In the genomic region with DNA sequence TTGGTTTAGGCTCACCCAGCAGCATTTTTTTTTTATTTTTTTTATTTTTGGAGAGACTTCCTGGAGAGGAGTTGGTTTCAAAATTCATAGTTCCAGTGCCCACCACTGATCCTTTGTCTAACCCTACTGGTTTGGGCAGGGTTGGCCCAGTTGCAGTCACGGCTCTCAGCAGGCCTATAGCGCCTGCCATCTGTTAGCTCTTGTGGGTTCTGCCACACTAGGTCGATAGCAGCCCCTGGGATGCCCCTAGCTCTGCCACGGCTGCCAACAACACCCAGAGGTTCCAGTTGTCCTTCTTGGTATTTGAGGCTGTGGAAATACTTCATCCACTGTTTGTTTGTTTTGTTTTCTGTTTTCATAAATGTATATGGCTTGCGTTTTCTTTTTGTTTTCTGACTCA, we compare ENCODE assay signal across 13 mouse cellular contexts.
"Had no signal": no experiment of that assay in that cellular context is flagged by ENCODE, and none has a peak within 500 bp of the region (broad histone marks: within the 10 kb centered on the region; RNA-seq: fewer than 3 reads in every experiment).

No protein-coding gene starts in this region.

- H3K4me3 ChIP-seq: limb, embryonic 12.5 days; liver, embryonic 13.5 days; lung, embryonic 15.5 days; megakaryocyte, embryonic 14.5 days; midbrain, embryonic 12.5 days had no signal

- H3K9me3 ChIP-seq: limb, embryonic 12.5 days; liver, embryonic 13.5 days; lung, embryonic 15.5 days; megakaryocyte, embryonic 14.5 days; midbrain, embryonic 12.5 days had no signal

- H3K4me1 ChIP-seq: liver, embryonic 13.5 days; megakaryocyte, embryonic 14.5 days had no signal

- ATAC-seq: liver, postnatal 0 days; midbrain, embryonic 16.5 days had no signal

- H3K4me2 ChIP-seq: limb, embryonic 12.5 days; liver, embryonic 13.5 days; lung, embryonic 15.5 days; midbrain, embryonic 12.5 days had no signal

- H3K27ac ChIP-seq: limb, embryonic 12.5 days; liver, embryonic 13.5 days; lung, embryonic 15.5 days; macrophage; midbrain, embryonic 12.5 days had no signal

- H3K36me3 ChIP-seq: limb, embryonic 12.5 days; liver, embryonic 13.5 days; lung, embryonic 15.5 days; midbrain, embryonic 12.5 days had no signal

- DNase-seq: kidney, postnatal 14 days; liver; liver, embryonic 13.5 days; liver, postnatal 0 days; lung, postnatal 14 days; right cerebral cortex, postnatal 14 days; thymus, postnatal 36 days had no signal

- H3K27me3 ChIP-seq: limb, embryonic 12.5 days; liver, embryonic 13.5 days; lung, embryonic 15.5 days; midbrain, embryonic 12.5 days had no signal

- H3K9ac ChIP-seq: limb, embryonic 12.5 days; liver, embryonic 13.5 days; liver, postnatal 0 days; lung, embryonic 15.5 days; midbrain, embryonic 12.5 days had no signal
